Comparison of ENCODE assay signal across 10 mouse cellular contexts in the genomic region with DNA sequence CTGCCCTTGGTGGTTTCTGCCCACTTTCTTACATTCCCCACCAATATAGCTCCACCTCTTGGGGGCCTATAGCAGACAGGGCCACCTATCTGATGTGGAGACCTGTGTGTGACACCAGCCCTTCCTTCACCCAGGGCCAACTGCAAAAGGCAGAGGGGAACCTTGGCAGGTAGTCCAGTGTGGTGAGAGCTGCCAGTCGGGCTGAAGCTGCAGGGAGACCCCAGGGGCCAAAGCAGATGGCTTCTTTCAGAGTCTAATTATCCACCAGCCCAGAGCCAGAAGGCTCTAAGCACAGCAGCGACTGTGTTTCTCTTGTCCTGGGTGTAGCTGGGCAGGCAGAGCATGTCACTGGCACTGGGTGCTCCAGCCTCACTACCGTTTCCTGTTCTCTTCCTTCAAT.
"Had no signal": no experiment of that assay in that cellular context is flagged by ENCODE, and none has a peak within 500 bp of the region (broad histone marks: within the 10 kb centered on the region; RNA-seq: fewer than 3 reads in every experiment).

No protein-coding gene starts in this region.

- DNase-seq: kidney, adult 9 months; kidney, postnatal 14 days; kidney, postnatal 4 days; liver, embryonic 13.5 days; lung, adult 2 months; lung, postnatal 14 days; lung, postnatal 4 days; thymus, adult 18-20 months; thymus, postnatal 36 days had no signal

- H3K36me3 ChIP-seq: liver, embryonic 13.5 days; midbrain, embryonic 12.5 days had no signal

- H3K4me1 ChIP-seq: liver, embryonic 13.5 days had no signal

- H3K9ac ChIP-seq: liver, embryonic 13.5 days; midbrain, embryonic 12.5 days had no signal

- H3K27ac ChIP-seq: liver, embryonic 13.5 days; midbrain, embryonic 12.5 days had no signal

- H3K4me2 ChIP-seq: liver, embryonic 13.5 days; midbrain, embryonic 12.5 days had no signal

- H3K9me3 ChIP-seq: liver, embryonic 13.5 days; midbrain, embryonic 12.5 days had no signal

- H3K4me3 ChIP-seq: liver, embryonic 13.5 days; midbrain, embryonic 12.5 days had no signal

- H3K27me3 ChIP-seq: liver, embryonic 13.5 days; midbrain, embryonic 12.5 days had no signal
